Mouse (Mus musculus) brain, embryonic 18.5 days (tissue): ENCODE measurements at regions not wholly inside any gene's neighbourhood (a gene's known extent, or its start where the extent isn't known, plus 50 kb on each side); places are given as distances from the start of the nearest gene placed in this dataset.

Experiments used
- DNase-seq: peaks from one replicate; pipeline ENCODE4 v3.0.0-alpha.2; 2012; ENCODE audit warnings: low read depth, low spot score

DNA sequence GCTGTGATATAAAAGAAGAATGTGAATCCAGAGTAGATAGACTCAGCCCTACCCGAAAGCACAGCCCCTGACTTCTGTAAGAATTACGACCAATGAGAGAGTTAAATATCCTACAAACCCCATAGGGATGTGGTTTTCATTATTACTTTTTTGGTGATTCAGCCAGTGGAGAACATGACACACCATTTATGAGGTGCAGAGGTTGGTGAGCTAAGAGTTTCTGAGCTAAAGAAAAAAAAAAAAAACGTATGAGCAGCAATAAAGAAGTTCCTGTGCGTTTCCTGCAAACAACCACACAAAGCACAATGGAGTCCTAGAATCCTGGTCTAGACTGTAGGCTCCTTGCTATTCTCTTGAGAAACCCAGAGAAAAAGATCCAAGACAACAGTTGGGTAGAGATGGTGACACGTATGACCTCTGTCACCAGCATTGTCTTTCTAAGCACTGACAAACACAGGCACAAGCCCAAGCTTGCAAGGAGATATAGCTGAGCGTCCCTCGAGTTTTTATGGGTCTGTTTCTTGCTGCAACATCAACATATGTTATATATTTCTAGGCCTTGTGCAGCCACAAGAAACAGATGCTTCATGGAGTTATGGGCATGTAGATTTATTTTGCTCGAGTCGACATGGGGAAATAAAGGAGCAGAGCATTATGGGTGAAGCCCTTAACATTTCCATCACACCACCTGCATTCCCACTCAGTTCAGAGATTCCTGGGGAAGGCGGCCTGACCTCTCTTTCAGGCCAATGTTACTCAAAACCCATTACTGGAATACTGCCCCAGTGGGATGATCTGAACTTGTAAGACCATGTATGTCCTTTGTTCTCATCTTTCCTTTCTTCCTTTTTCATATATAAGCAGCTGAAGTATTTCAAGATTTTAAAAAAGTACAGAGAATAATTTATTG is 263.1 kb upstream of the Lyplal1 start:
- no peak for DNase-seq

GRCm38 (mm10) chr1:186376906-186377623 is 260.0 kb upstream of the Lyplal1 start:
- no peak for DNase-seq

- no peak for DNase-seq
These were observed 257.0 kb upstream of the Lyplal1 start for GRCm38 (mm10) chr1:186374009-186374649.

DNA sequence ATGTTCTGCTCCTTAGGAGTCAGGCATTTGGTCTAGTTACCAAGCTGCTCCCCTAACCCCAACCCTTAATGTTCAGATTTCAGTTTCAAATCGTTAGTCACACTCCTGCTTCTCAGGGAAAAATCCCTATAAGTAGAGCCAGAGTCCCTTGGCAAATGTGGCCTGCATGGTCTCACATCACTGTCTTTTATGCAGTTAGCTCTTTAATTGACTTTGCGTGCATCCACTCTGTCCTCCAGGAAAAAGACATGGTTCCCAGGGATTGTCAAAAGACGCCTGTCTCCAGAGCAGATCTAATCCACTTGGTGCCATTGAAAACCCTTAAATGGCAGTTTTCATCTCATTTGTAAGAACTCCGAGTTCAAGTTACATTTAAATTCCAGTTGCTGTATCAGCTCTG is 256.3 kb upstream of the Lyplal1 start:
- no peak for DNase-seq

DNA sequence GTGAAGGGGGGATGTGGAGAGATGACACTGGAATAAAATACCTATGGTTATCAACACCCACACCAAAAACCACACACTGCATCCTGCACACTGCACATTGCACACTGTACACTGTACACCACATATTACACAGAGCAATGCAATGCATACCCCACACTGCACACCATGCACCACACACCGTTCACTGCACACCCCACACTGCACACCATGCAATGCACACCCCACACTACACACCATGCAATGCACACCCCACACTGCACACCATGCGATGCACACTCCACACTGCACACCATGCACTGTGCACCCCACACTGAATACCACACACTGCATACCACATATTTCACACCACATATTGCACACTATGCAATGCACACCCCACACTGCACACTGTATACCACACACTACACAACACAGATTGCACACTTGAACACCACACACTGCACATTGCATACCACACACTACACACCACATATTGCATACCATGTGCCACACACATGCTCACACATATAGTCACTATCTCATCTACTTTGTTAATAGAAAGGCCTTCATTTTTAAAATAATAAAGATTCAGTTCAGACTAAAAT is 255.8 kb upstream of the Lyplal1 start:
- DNase-seq: no peak

DNA sequence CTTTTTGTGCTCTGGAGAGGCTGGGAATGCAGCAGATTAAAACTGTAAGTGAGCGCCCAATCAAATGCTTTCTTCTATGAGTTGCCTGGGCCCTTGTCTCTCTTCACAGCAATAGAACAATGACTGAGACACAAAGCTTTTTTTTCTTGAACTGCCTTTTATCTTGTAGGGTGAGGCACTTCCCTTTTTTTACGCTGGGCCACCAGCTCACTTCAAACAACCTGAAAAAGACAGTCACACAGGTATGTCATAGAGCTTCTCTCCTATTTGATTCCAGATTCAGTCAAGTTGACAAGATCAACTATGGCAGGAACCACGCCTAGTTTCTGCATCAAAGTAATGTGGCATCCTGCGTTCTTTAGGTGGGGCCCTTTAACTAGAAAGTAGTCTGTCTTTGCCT is 246.2 kb upstream of the Lyplal1 start:
- no peak for DNase-seq

- DNase-seq: no peak
These were observed 241.0 kb upstream of the Lyplal1 start for GRCm38 (mm10) chr1:186358011-186358670.

DNA sequence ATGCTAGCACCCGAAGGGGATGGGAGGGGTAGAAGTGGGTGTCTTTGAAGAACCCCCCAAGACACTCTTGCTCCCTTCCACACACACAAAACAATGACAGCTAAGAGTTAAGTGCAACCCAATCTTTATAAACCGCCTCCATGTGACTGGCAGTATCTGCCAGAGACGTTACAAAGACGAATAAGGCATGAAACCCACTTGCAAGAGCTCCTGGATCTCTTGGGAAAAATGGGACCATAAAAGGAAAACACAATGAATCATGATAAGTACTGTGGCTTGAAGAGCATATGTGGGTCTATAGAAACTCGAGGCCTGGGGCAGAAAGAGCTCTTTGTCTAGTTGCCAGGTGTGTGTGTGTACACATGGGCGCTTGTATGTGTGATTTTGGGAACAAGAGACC is 237.6 kb upstream of the Lyplal1 start:
- no peak for DNase-seq

DNA sequence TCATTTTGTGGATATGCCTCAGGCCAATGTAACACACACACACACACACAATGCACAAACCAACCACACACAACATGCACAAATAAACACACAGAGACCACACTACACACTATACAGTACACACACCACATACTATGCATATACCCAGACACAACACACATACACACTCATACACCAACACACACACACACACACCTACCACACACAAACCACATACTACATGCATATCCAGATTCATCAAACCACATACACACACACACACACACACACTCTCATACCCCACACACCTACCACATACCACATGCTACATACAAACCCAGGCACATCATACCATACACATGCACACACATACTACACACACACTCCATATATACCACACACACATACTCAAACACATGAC is 237.0 kb upstream of the Lyplal1 start:
- no peak for DNase-seq

- DNase-seq: no peak
These were observed 233.3 kb upstream of the Lyplal1 start for GRCm38 (mm10) chr1:186350381-186350780.

GRCm38 (mm10) chr1:186349966-186350365 is 232.9 kb upstream of the Lyplal1 start:
- no peak for DNase-seq

DNA sequence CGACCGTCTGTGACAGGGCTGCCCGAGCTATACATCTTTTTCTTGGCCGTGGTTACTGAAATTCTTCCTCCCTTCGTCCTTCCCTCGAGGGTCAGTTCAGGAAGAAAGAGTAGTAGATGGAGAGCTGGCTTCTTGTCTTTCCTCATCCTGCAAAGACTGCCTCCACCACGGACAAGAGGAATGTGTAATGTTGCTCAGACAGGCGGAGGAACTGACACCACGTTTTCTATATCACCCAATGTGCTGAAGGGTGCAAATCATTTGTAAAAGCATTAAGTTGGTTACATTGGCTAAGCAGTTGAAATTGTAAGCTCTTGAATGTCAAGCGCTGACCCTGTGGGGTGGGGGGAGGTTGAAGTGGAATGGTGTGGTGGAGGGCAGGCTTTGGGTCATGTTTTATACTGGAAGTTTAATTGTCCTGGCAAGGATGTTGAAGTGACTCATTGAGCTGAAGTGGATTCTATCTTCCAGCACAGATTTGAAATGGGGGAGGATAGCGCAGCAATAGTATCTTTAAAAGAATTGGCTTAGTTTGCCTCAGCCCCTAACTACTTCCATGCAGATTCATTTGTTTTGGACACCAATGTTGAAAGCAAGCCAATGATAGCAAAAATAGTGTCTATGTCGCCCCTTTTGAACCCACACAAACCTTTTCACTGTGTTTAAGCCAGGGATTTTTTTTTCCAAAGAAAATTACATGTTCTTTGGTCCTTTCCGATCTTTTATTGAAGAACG is 230.5 kb upstream of the Lyplal1 start:
- no peak for DNase-seq

DNA sequence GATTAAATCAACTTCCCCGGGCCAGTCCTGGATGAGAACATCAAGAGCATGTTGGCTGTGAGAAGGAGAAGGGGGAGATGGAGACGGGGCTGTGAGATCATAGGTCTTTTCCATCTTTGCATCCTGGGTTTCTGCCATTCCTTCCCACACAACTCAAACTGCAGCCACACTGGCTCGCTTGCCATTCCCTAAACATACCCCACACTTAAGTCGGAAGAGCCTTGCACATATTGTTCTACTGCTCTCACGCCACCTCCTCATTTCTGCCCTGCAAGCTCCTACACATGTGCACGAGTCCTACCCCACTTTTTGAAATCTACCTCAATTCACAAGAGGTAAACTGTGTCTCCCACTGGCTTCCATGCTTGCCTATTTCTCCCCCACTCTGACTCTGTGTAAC is 228.3 kb upstream of the Lyplal1 start:
- no peak for DNase-seq

- DNase-seq: no peak
These were observed 225.9 kb upstream of the Lyplal1 start for GRCm38 (mm10) chr1:186342931-186343506.

- no peak for DNase-seq
These were observed 225.3 kb upstream of the Lyplal1 start for GRCm38 (mm10) chr1:186342391-186342790.

GRCm38 (mm10) chr1:186341878-186342277 is 224.8 kb upstream of the Lyplal1 start:
- no peak for DNase-seq

DNA sequence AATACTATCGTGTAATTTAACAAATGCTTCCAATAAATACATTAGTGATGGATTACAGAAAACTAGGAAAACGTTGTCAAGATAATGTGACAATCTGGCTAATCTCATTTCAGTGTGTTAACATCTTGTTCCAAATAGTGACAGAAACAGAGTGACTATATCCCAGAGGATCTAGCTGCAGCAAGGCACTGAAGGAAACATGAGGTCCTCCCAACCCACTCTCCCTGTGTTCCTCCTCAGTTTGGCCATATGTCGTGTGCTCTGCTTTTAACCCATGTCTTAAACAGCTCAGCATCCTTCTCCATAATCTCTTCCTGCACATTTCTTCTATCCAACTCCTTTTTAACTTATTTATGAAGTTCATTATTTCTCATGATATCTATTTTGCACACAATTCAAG is 223.6 kb upstream of the Lyplal1 start:
- DNase-seq: no peak

DNA sequence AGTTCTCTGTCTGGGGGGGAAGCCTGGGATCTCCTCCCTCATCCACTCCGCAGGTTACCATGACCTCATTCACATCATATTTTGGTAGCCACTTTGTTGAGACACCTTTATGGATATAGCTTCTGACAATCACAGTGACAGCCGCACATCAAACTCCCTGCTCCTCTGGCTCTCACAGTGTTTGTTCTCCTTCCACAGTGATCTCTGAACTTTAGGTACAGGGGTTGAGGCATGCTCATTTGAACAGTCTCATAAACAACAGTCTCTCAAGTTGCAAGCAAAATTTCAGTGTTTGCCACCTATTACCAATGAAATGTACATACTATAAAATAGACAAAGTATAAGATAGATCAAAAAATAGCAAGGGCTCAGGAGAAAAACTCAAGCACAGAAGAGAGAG is 200.2 kb upstream of the Lyplal1 start:
- DNase-seq: no peak

GRCm38 (mm10) chr1:186314180-186314579 is 197.1 kb upstream of the Lyplal1 start:
- no peak for DNase-seq

- DNase-seq: no peak
These were observed 195.6 kb upstream of the Lyplal1 start for GRCm38 (mm10) chr1:186312698-186313097.
